Mouse (Mus musculus) left cerebral cortex, postnatal 10 days (tissue): ENCODE measurements around the gene Aptx. TPM values are rescaled to one million over a fixed set of nuclear protein-coding genes. Genes with fewer than 3 reads are reported as not detected.

Experiments used
- DNase-seq, 2 experiments: peaks; one replicate each; pipeline ENCODE4 v3.0.0; 2021 to 2022; ENCODE audit warnings: low spot score in 2 of 2, mixed read lengths in 1 of 2; ENCODE audit errors: extremely low spot score in 1 of 2
- intact Hi-C: fragments of 180-260 bp; cut with DNase I; formaldehyde crosslinking; loops from one replicate; pipeline ENCODE4 v1.15.1; 2025
- microRNA-seq: library from miRNA; unstranded; fragments of <30 nt; microRNA quantifications from one replicate; pipeline ENCODE4 v1.2.0, GENCODE M21; 2022
- total RNA-seq, 2 experiments: library from RNA; stranded (reverse); gene quantifications; 2 replicates each; pipeline ENCODE4 v1.2.3; 2021

The Aptx gene
- total RNA-seq, 2 experiments from 2014 or later: 28.9 to 30.1 TPM

DNA sequence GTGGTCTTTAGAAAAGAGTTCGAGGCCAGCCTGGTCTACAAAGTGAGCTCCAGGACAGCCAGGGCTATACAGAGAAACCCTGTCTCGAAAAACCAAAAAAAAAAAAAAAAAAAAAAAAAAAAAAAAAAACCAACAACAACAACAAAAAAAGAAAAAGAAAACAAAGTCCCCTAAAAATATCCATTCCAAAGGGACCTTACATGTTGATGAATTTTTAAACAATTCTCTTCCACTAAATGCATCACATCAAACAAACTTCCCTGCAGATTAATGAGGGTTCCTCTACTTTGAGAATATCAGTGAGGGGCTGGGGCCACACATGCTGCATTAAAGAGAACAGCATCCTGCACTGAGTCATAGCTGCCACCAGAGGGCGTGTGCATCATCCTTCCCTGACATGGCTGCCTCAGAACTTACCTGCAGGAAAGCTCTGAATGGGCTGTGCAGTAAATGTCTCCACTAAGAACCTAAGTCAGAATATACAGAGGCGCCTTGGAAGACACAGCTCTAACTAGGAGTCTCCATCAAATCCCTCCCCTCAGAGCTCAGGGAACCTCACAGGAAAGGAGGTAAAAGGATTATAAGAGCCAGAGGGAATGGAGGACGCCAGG, 22.6 kb downstream of the Aptx start:
- no peak for DNase-seq
- intact Hi-C loops: loop anchor here (2.0 to 10.0 kb wide), 2 partner anchors 380 to 546 kb away; no protein-coding TSS in a partner anchor

DNA sequence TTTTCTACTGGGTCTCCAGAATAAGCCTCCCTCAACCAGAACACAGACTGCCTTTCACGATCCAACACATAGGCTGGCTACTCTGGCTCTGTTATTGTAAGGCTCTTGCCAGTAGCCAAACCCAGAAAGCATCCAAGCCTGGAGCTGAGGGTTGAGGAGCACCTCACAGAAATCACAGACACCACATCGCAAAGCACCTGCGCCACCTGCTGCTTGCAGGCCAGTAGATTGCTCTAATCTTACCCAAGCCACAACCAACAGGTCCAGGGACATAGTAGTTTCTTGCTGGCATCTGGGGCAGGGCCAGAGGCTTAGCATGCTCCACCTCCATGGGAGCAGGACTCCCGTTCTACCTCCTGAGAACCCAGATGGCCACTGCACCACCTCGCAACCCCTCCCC, 25.9 kb downstream of the Aptx start:
- intact Hi-C loops: no loop called here
- DNase-seq: peak in 1 of 2 experiments; percentile 34

- DNase-seq: no peak
- intact Hi-C loops: no loop called here
Measured at GRCm38 (mm10) chr4:40676338-40676737, 26.7 kb downstream of the Aptx start.

GRCm38 (mm10) chr4:40673526-40673925, 29.5 kb downstream of the Aptx start:
- intact Hi-C loops: no loop called here
- no peak for DNase-seq

GRCm38 (mm10) chr4:40666237-40667012, 36.6 kb downstream of the Aptx start:
- no peak for DNase-seq
- intact Hi-C loops: no loop called here

GRCm38 (mm10) chr4:40651055-40651454, 51.9 kb downstream of the Aptx start:
- DNase-seq: no peak
- intact Hi-C loops: no loop called here

GRCm38 (mm10) chr4:40649111-40649510, 53.9 kb downstream of the Aptx start:
- intact Hi-C loops: no loop called here
- DNase-seq: no peak

DNA sequence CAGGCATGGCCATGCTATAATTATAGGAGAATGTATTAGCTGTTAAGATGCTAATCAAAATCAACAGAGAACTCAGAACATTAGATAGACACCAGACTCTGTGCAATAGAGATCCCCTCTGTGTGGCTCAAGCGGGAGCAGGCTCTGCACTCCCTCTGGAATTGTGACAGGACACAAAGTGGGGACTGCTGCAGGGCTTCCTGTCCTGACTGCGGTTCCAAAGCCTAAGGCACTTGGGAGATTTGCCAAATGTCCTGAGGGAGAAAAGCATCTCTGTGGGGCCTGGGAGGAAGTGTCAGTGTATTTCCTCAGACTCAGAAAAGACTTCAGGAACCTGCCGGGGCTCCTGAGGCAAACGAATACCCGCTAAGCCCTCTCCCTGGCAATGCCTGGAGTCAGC, 59.4 kb downstream of the Aptx start:
- intact Hi-C loops: no loop called here
- peak in 1 of 2 experiments; percentile 24 for DNase-seq

- no peak for DNase-seq
- intact Hi-C loops: no loop called here
Measured at GRCm38 (mm10) chr4:40640991-40641390, 62.0 kb downstream of the Aptx start.

Small RNAs within 50 kb of the gene (microRNA-seq; reads per million reads assigned to microRNA genes)
- gene Mir207: 0.86 reads per million

Other genes starting within 250 kb of the Aptx start
- gene Tmem215, start 231.0 kb downstream of the Aptx start, total RNA-seq: 1 to 10 TPM; 8.4 to 9.2 TPM
- gene Dnaja1, start 19.0 kb upstream of the Aptx start, total RNA-seq: 100 to 1,000 TPM; 341 to 351 TPM
- gene Smu1, start 54.7 kb upstream of the Aptx start, total RNA-seq: 10 to 100 TPM; 43.5 to 49.4 TPM
- gene B4galt1, start 150.8 kb upstream of the Aptx start, total RNA-seq: 1 to 10 TPM; 6.8 to 7.0 TPM
- not detected for gene Spink4, start 216.9 kb upstream of the Aptx start, total RNA-seq
- gene Bag1, start 245.1 kb upstream of the Aptx start, total RNA-seq: 100 to 1,000 TPM; 167 to 168 TPM
- gene Chmp5, start 245.2 kb upstream of the Aptx start, total RNA-seq: 10 to 100 TPM; 66.9 to 71.9 TPM